Mouse (Mus musculus): ENCODE results near the gene Etl4. TPM values are rescaled to one million over a fixed set of nuclear protein-coding genes. Genes with fewer than 3 reads are reported as not detected.

Gene Etl4
- total RNA-seq (2021): 100 to 1,000 TPM; 127 to 141 TPM
- long read RNA-seq, experiment 1, partial matches to known transcripts: 15 of 22 reads
- long read RNA-seq, experiment 1, other reads (novel, unspliced or antisense): 5 of 22 reads
- long read RNA-seq, experiment 2, partial matches to known transcripts: 7 of 22 reads
- long read RNA-seq, experiment 2, other reads (novel, unspliced or antisense): 14 of 22 reads

GRCm38 (mm10) chr2:19909171-19909899 lies at the start of gene Etl4:
Etl4 (plus strand) TSS chr2:19909780.
- peak; percentile 63 to 78 for DNase-seq (ENCODE audit: low spot score in 2 of 2)
- intact Hi-C loops (cut with DNase I): loop anchor here (5.0 to 10.0 kb wide), 2 partner anchors 192 to 495 kb away; no protein-coding TSS in a partner anchor

GRCm38 (mm10) chr2:19869167-19869566 lies 40.4 kb upstream of the Etl4 start:
- intact Hi-C loops (cut with DNase I): no loop called here

GRCm38 (mm10) chr2:19871881-19872280 lies 37.7 kb upstream of the Etl4 start:
- intact Hi-C loops (cut with DNase I): no loop called here

More at GRCm38 (mm10) chr2:19869167-19869566, 40.4 kb upstream of the Etl4 start:
- DNase-seq (ENCODE audit: low spot score in 2 of 2): no peak

GRCm38 (mm10) chr2:19890875-19891274 lies 18.7 kb upstream of the Etl4 start:
- no peak for DNase-seq (ENCODE audit: low spot score in 2 of 2)
- intact Hi-C loops (cut with DNase I): no loop called here

More at GRCm38 (mm10) chr2:19871881-19872280, 37.7 kb upstream of the Etl4 start:
- no peak for DNase-seq (ENCODE audit: low spot score in 2 of 2)

GRCm38 (mm10) chr2:19909900-19910780 lies 560 bp downstream of the Etl4 start:
- DNase-seq (ENCODE audit: low spot score in 2 of 2): peak; percentile 34 to 60
- intact Hi-C loops (cut with DNase I): loop anchor here (5.0 to 10.0 kb wide), 3 partner anchors 193 to 495 kb away; no protein-coding TSS in a partner anchor

GRCm38 (mm10) chr2:19910781-19911175 lies 1.2 kb downstream of the Etl4 start:
- DNase-seq (ENCODE audit: low spot score in 2 of 2): no peak
- intact Hi-C loops (cut with DNase I): loop anchor here (10.0 kb wide), 1 partner anchor 386 kb away; no protein-coding TSS in a partner anchor

GRCm38 (mm10) chr2:19919190-19919589 lies 9.6 kb downstream of the Etl4 start:
- intact Hi-C loops (cut with DNase I): loop anchor here (10.0 kb wide), 1 partner anchor 394 kb away; no protein-coding TSS in a partner anchor
- DNase-seq (ENCODE audit: low spot score in 2 of 2): peak in 1 of 2 experiments; percentile 16

- no peak for DNase-seq (ENCODE audit: low spot score in 2 of 2)
- intact Hi-C loops (cut with DNase I): no loop called here
These were observed 20.4 kb downstream of the Etl4 start for GRCm38 (mm10) chr2:19930009-19930408.

- no peak for DNase-seq (ENCODE audit: low spot score in 2 of 2)
- intact Hi-C loops (cut with DNase I): no loop called here
These were observed 24.3 kb downstream of the Etl4 start for GRCm38 (mm10) chr2:19933836-19934235.

GRCm38 (mm10) chr2:19945205-19945604 lies 35.6 kb downstream of the Etl4 start:
- intact Hi-C loops (cut with DNase I): no loop called here
- peak; percentile 14 to 15 for DNase-seq (ENCODE audit: low spot score in 2 of 2)

GRCm38 (mm10) chr2:19953028-19953427 lies 43.4 kb downstream of the Etl4 start:
- no peak for DNase-seq (ENCODE audit: low spot score in 2 of 2)
- intact Hi-C loops (cut with DNase I): no loop called here

GRCm38 (mm10) chr2:19966445-19966844 lies 56.9 kb downstream of the Etl4 start:
- intact Hi-C loops (cut with DNase I): no loop called here
- no peak for DNase-seq (ENCODE audit: low spot score in 2 of 2)

GRCm38 (mm10) chr2:20037671-20038070 lies 128.1 kb downstream of the Etl4 start:
- intact Hi-C loops (cut with DNase I): no loop called here
- no peak for DNase-seq (ENCODE audit: low spot score in 2 of 2)

GRCm38 (mm10) chr2:20072377-20072776 lies 162.8 kb downstream of the Etl4 start:
- intact Hi-C loops (cut with DNase I): no loop called here

GRCm38 (mm10) chr2:20076118-20076796 lies 166.7 kb downstream of the Etl4 start:
- DNase-seq (ENCODE audit: low spot score in 2 of 2): peak in 1 of 2 experiments; percentile 6
- intact Hi-C loops (cut with DNase I): no loop called here

More at GRCm38 (mm10) chr2:20072377-20072776, 162.8 kb downstream of the Etl4 start:
- DNase-seq (ENCODE audit: low spot score in 2 of 2): no peak

GRCm38 (mm10) chr2:20084781-20085180 lies 175.2 kb downstream of the Etl4 start:
- intact Hi-C loops (cut with DNase I): no loop called here
- no peak for DNase-seq (ENCODE audit: low spot score in 2 of 2)

- DNase-seq (ENCODE audit: low spot score in 2 of 2): no peak
- intact Hi-C loops (cut with DNase I): no loop called here
These were observed 195.9 kb downstream of the Etl4 start for GRCm38 (mm10) chr2:20105456-20105855.

GRCm38 (mm10) chr2:20111703-20112102 lies 202.1 kb downstream of the Etl4 start:
- DNase-seq (ENCODE audit: low spot score in 2 of 2): peak; percentile 2 to 16
- intact Hi-C loops (cut with DNase I): no loop called here

- intact Hi-C loops (cut with DNase I): no loop called here
- DNase-seq (ENCODE audit: low spot score in 2 of 2): no peak
These were observed 216.3 kb downstream of the Etl4 start for GRCm38 (mm10) chr2:20125914-20126313.

Measured in left cerebral cortex, postnatal 14 days (tissue).